Mouse (Mus musculus) liver, embryonic 12.5 days (tissue): ENCODE measurements at regions not wholly inside any gene's neighbourhood (a gene's known extent, or its start where the extent isn't known, plus 50 kb on each side); places are given as distances from the start of the nearest gene placed in this dataset.

Experiments used
- ATAC-seq: fragments of 200-750 bp; cut with Nextera tagmentation; 2 replicates; pipeline ENCODE4 v1.8.0; 2017; ENCODE audit warnings: moderate number of reproducible peaks, mild to moderate bottlenecking, moderate library complexity
- H3K27ac ChIP-seq: fragments of 300-500 bp; sonication (generic); 2 replicates; pipeline ENCODE4 v1.5.1; 2016; ENCODE audit warnings: mild to moderate bottlenecking
- H3K27me3 ChIP-seq: fragments of 300-500 bp; sonication (generic); replicated peaks from 2 replicates; pipeline ENCODE4 v1.6.1; 2016; ENCODE audit warnings: mild to moderate bottlenecking, moderate library complexity
- H3K36me3 ChIP-seq: fragments of 300-500 bp; sonication (generic); 2 replicates; pipeline ENCODE4 v1.6.1; 2016; ENCODE audit warnings: mild to moderate bottlenecking, moderate library complexity
- H3K4me1 ChIP-seq: fragments of 300-500 bp; sonication (generic); 2 replicates; pipeline ENCODE4 v1.6.1; 2016
- H3K4me2 ChIP-seq: fragments of 300-500 bp; sonication (generic); 2 replicates; pipeline ENCODE4 v1.6.1; 2016; ENCODE audit warnings: mild to moderate bottlenecking, moderate library complexity
- H3K4me3 ChIP-seq: fragments of 300-500 bp; sonication (generic); 2 replicates; pipeline ENCODE4 v1.5.1; 2016; ENCODE audit warnings: mild to moderate bottlenecking, moderate library complexity
- H3K9ac ChIP-seq: fragments of 300-500 bp; sonication (generic); 2 replicates; pipeline ENCODE4 v1.6.1; 2016; ENCODE audit warnings: mild to moderate bottlenecking, moderate library complexity
- H3K9me3 ChIP-seq: fragments of 300-500 bp; sonication (generic); replicated peaks from 2 replicates; pipeline ENCODE4 v1.6.1; 2016; ENCODE audit warnings: mild to moderate bottlenecking, moderate library complexity
- WGBS: fragments of 180-500 bp; shearing (Covaris S2); methylation state at CpG from one replicate; pipeline ENCODE4 v1.1.7; 2016; ENCODE audit not compliant: insufficient replicate concordance; 5-methylcytosine and 5-hydroxymethylcytosine counted together

DNA sequence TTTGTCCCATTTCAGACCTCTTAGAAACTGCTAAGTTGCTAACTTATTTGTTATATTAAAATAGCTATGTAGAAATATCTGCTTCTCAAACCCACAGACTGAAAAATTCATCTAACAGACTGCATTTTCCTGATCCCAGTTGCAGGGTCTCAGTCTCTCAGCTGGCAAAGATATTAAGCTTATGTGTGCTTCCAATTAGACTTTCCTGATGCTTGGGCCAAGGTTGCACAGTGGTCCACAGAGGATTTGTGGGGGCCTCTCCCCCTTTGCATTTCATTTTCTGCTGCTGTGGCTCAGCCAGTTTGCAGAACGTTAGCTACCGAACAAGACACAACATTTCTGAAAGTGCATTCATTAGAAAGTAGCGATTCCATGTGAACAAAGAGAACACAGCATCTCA lies 457.4 kb downstream of the Plcl1 start:
- no peaks in the 10 kb centered on the region for H3K4me1 ChIP-seq
- H3K9me3 ChIP-seq, result no peaks in the 10 kb centered on the region
- no peak for ATAC-seq
- H3K27ac ChIP-seq, result no peak overlapping the region
- H3K36me3 ChIP-seq, result no peaks in the 10 kb centered on the region
- H3K9ac ChIP-seq, result no peak overlapping the region
- no peak overlapping the region for H3K4me2 ChIP-seq
- whole genome bisulfite sequencing, result 79% methylated on average over 3 of the region's 3 CpGs
- no peak overlapping the region for H3K4me3 ChIP-seq
- no peaks in the 10 kb centered on the region for H3K27me3 ChIP-seq

- H3K9me3 ChIP-seq, result no peaks in the 10 kb centered on the region
- H3K9ac ChIP-seq, result no peak overlapping the region
- no peak overlapping the region for H3K4me2 ChIP-seq
- no peaks in the 10 kb centered on the region for H3K4me1 ChIP-seq
- H3K27me3 ChIP-seq, result no peaks in the 10 kb centered on the region
- H3K27ac ChIP-seq, result no peak overlapping the region
- H3K36me3 ChIP-seq, result no peaks in the 10 kb centered on the region
- ATAC-seq, result no peak
- no peak overlapping the region for H3K4me3 ChIP-seq
- 53% methylated on average over 4 of the region's 4 CpGs for WGBS
Measured at GRCm38 (mm10) chr1:55865274-55865673, 459.6 kb downstream of the Plcl1 start.

- Histone ChIP-seq H3K9me3 (no peaks in the 10 kb centered on the region), H3K4me3 (no peak overlapping the region), H3K36me3 (no peaks in the 10 kb centered on the region), H3K9ac (no peak overlapping the region), H3K4me2 (no peak overlapping the region), H3K27me3 (no peaks in the 10 kb centered on the region), H3K4me1 (no peaks in the 10 kb centered on the region), H3K27ac (no peak overlapping the region)
- no peak for ATAC-seq
Measured at GRCm38 (mm10) chr1:55866677-55867076, 461.0 kb downstream of the Plcl1 start.

- no peaks in the 10 kb centered on the region for H3K27me3 ChIP-seq
- no peak overlapping the region for H3K4me3 ChIP-seq
- WGBS, result 68% methylated on average over 4 of the region's 4 CpGs
- no peaks in the 10 kb centered on the region for H3K4me1 ChIP-seq
- ATAC-seq, result no peak
- no peaks in the 10 kb centered on the region for H3K36me3 ChIP-seq
- H3K9me3 ChIP-seq, result no peaks in the 10 kb centered on the region
- H3K27ac ChIP-seq, result no peak overlapping the region
- H3K9ac ChIP-seq, result no peak overlapping the region
- H3K4me2 ChIP-seq, result no peak overlapping the region
Measured at GRCm38 (mm10) chr1:55873583-55873982, 467.9 kb downstream of the Plcl1 start.

- Histone ChIP-seq H3K9me3 (no peaks in the 10 kb centered on the region), H3K36me3 (no peaks in the 10 kb centered on the region), H3K4me2 (no peak overlapping the region), H3K4me3 (no peak overlapping the region), H3K27ac (no peak overlapping the region), H3K27me3 (no peaks in the 10 kb centered on the region), H3K4me1 (no peaks in the 10 kb centered on the region), H3K9ac (no peak overlapping the region)
- WGBS, result 14% methylated on average over 7 of the region's 7 CpGs
- ATAC-seq, result no peak
Measured at GRCm38 (mm10) chr1:55874143-55874867, 468.6 kb downstream of the Plcl1 start.

DNA sequence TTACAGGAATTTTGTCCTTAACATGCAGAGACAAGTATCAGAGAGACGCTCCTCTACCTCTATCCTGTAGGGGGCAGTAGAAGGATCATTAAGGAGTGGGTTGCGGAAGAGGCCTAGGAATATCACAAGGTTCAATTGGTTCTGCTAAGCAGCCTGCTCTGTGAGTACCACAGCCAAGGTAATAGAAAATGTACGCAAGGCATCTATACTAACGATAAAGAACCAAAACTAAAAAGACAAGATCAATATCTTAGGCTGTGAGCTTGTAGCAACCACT lies 469.1 kb downstream of the Plcl1 start:
- Histone ChIP-seq H3K4me3 (no peak overlapping the region), H3K27ac (no peak overlapping the region), H3K36me3 (no peaks in the 10 kb centered on the region), H3K9me3 (no peaks in the 10 kb centered on the region), H3K4me2 (no peak overlapping the region), H3K27me3 (no peaks in the 10 kb centered on the region), H3K4me1 (no peaks in the 10 kb centered on the region), H3K9ac (no peak overlapping the region)
- 62% methylated on average over 4 of the region's 4 CpGs for WGBS
- ATAC-seq, result no peak

- Histone ChIP-seq H3K4me1 (no peaks in the 10 kb centered on the region), H3K27me3 (peaks cover 9% of the 10 kb centered on the region; the same call in 1 of the 2 replicates), H3K9ac (no peak overlapping the region), H3K4me3 (no peak overlapping the region), H3K4me2 (no peak overlapping the region), H3K27ac (no peak overlapping the region), H3K9me3 (no peaks in the 10 kb centered on the region), H3K36me3 (no peaks in the 10 kb centered on the region)
- no peak for ATAC-seq
Measured at GRCm38 (mm10) chr1:55884576-55884975, 478.9 kb downstream of the Plcl1 start.

GRCm38 (mm10) chr1:55886383-55887070 lies 480.8 kb downstream of the Plcl1 start:
- H3K9ac ChIP-seq, result no peak overlapping the region
- no peaks in the 10 kb centered on the region for H3K36me3 ChIP-seq
- no peak for ATAC-seq
- no peak overlapping the region for H3K4me3 ChIP-seq
- 31% methylated on average over 5 of the region's 5 CpGs for WGBS
- no peak overlapping the region for H3K27ac ChIP-seq
- no peaks in the 10 kb centered on the region for H3K9me3 ChIP-seq
- H3K4me2 ChIP-seq, result no peak overlapping the region
- no peaks in the 10 kb centered on the region for H3K4me1 ChIP-seq
- H3K27me3 ChIP-seq, result peaks cover 9% of the 10 kb centered on the region; the same call in 1 of the 2 replicates

- no peaks in the 10 kb centered on the region for H3K4me1 ChIP-seq
- no peak overlapping the region for H3K4me3 ChIP-seq
- H3K27me3 ChIP-seq, result peaks cover 9% of the 10 kb centered on the region; the same call in 1 of the 2 replicates
- no peak overlapping the region for H3K4me2 ChIP-seq
- H3K9ac ChIP-seq, result no peak overlapping the region
- H3K36me3 ChIP-seq, result no peaks in the 10 kb centered on the region
- 60% methylated on average over 7 of the region's 7 CpGs for WGBS
- H3K9me3 ChIP-seq, result no peaks in the 10 kb centered on the region
- no peak for ATAC-seq
- H3K27ac ChIP-seq, result no peak overlapping the region
Measured at GRCm38 (mm10) chr1:55887386-55887785, 481.7 kb downstream of the Plcl1 start.

DNA sequence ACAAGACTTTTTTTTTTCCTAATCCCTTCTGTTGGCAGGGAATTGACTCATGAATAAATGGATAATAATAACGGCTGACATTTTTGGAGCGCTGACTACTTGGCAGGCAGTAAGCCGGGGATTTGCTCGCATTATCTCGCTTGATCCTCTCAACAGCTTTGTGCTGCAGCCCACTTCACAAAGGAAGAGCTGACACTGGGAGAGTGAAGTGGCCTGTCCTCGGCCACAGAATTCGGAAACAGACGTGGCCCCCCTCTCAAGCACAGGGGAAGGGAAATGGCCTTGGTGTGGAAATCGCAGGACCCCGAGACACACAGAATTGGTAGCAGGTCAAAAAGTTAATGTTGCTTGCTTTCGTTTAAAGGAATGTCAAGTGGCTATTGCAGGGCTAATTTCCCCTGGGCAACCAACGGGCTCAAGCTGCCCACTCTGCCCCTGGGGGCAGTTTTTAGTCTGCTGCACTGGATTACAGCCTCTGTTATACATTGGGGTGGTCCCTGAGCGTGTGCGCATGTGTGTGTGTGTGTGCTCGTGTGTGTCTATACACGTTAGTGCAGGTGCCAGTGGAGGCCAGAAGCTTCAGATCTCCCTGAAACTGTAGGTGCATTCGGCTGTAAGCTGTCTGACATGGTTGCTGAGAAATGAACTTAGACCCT lies 483.1 kb downstream of the Plcl1 start:
- no peak overlapping the region for H3K4me2 ChIP-seq
- WGBS, result 70% methylated on average over 17 of the region's 17 CpGs
- ATAC-seq, result no peak
- H3K9me3 ChIP-seq, result no peaks in the 10 kb centered on the region
- peaks cover 9% of the 10 kb centered on the region; the same call in 1 of the 2 replicates for H3K27me3 ChIP-seq
- H3K4me1 ChIP-seq, result no peaks in the 10 kb centered on the region
- no peaks in the 10 kb centered on the region for H3K36me3 ChIP-seq
- no peak overlapping the region for H3K4me3 ChIP-seq
- H3K9ac ChIP-seq, result no peak overlapping the region
- H3K27ac ChIP-seq, result no peak overlapping the region

GRCm38 (mm10) chr1:55890511-55891151 lies 484.9 kb downstream of the Plcl1 start:
- Histone ChIP-seq H3K4me2 (no peak overlapping the region), H3K9me3 (no peaks in the 10 kb centered on the region), H3K27me3 (peaks cover 9% of the 10 kb centered on the region; the same call in 1 of the 2 replicates), H3K4me3 (no peak overlapping the region), H3K36me3 (no peaks in the 10 kb centered on the region), H3K27ac (no peak overlapping the region), H3K9ac (no peak overlapping the region), H3K4me1 (no peaks in the 10 kb centered on the region)
- ATAC-seq, result no peak
- 48% methylated on average over 15 of the region's 15 CpGs for WGBS

- Histone ChIP-seq H3K36me3 (no peaks in the 10 kb centered on the region), H3K27me3 (peaks cover 9% of the 10 kb centered on the region; the same call in 1 of the 2 replicates), H3K4me2 (no peak overlapping the region), H3K4me3 (no peak overlapping the region), H3K27ac (no peak overlapping the region), H3K4me1 (no peaks in the 10 kb centered on the region), H3K9me3 (no peaks in the 10 kb centered on the region), H3K9ac (no peak overlapping the region)
- 70% methylated on average over 10 of the region's 10 CpGs for WGBS
- ATAC-seq, result no peak
Measured at GRCm38 (mm10) chr1:55891894-55892293, 486.2 kb downstream of the Plcl1 start.
